Mouse (Mus musculus): ENCODE results near the gene Pxt1.
"Not testable (repeated sequence)": the region's sequence is repeated elsewhere in the genome, so short reads cannot be mapped to it uniquely, and the experiment has no call there.

Pxt1 gene

GRCm38 (mm10) chr17:28943740-28944139 lies at the start of gene Pxt1:
Gene Pxt1, minus strand, starts transcription at chr17:28943840.
- in situ Hi-C loops (cut with MboI, MseI), result no loop called here

DNA sequence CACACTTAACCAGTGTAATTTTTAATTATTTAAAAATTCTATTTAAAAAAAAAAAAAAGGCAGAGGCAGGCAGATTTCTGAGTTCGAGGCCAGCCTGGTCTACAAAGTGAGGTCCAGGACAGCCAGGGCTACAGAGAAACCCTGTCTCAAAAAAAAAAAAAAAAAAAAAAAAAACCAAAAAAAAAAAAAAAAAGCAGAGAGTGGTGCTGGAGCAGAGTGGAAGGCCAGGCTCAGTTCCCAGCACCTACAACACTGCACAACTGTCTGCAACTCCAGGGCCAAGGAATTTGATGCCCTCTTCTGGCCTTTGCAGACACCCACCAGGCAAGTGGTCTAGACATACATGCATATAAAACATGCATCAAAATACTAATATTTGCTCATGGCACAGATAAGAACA lies 49.4 kb upstream of the Pxt1 start:
- in situ Hi-C loops (cut with MboI, MseI), result not testable (repeated sequence)

DNA sequence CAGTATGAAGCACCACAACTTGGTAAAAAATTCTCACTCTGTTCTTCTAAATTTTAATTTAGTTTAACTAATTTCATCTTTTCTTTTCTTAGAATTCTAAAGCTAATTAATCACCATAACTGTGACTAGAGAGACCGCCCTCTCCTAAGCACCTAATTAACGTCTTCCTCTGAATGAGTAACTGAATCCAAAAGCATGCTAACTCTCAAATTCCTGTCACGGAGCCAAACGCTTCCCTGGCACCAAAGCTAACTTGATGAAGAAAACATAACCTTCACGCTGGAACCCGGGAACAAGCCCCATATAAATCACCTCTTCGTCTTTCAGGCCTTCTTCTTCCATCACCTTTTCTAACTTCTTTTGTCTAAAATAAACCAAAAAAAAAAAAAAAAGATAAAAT lies 48.5 kb upstream of the Pxt1 start:
- in situ Hi-C loops (cut with MboI, MseI), result no loop called here

DNA sequence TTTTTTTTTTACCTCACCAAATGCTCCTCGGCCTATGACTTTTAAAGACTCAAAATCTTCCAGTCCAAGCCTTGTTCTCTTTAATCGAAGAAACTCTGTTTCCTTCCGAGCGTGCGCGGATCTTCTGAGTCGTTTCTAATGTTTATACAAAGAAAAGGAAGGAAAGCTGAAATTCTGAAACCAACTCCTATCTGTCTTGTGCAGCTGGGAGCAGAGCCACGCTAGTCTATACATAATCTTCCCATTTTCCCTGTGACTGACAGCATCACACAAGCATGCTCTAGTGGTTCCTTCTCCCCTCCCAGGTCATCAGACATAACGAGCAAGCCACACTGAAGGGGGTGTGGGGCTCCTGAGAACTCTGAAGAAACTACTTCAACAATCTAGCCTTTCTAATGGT lies 47.6 kb upstream of the Pxt1 start:
- in situ Hi-C loops (cut with MboI, MseI), result no loop called here

- in situ Hi-C loops (cut with MboI, MseI), result no loop called here
Observed at GRCm38 (mm10) chr17:28990060-28990459, 46.4 kb upstream of the Pxt1 start.

DNA sequence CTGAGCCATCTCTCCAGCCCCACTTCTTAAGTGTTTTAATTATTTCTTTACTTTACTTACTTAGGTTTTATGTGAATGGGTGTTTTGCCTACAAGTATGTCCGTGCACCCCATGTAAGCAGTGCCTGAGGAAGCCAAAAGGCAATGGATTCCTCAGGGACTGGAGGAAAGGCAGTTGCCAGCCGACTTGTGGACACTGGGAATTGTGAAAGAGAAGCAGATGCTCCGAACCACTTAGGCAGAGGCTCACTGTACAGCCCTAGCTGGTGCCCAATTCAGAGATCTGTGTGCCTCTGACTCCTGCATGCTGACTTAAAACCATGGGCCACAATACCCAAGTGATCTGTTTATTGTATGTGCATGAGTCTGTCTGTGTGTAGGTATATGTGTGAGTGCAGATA lies 45.4 kb upstream of the Pxt1 start:
- in situ Hi-C loops (cut with MboI, MseI), result no loop called here

DNA sequence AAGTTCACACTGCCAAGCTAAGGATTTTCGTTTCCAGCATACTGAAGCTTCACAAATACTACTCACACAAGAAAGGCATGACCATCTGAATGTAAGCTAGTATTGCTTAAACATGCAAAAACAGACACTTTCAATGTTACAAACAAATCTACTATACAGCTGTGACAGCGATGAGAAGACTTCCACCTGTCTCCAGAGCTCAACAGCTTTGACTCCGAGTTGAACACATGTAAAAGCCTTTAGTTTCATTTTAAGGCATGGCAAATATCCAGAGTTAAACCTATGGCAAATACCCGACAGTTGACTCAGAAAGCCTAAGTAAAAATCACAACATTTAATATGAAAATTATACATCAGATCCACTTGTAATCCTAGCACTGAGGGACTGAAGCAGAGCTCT lies 44.7 kb upstream of the Pxt1 start:
- in situ Hi-C loops (cut with MboI, MseI), result no loop called here

DNA sequence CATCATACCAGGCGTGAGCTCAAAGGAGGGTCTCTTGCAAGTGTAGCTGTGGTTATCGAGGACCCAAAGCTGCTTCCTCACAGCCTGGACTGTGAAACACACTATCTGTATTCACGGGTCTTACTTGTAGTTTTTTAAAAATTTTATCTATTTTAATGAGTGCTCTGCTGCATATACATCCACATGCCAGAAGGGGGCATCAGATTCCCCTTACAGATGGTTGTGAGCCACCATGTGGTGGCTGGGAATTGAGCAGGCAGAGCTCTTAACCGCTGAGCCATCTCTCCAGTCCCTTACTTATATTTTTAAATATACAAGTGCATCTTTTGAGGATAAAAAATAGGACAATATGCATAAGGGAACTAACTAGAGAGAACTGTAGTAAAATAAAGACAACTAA lies 44.1 kb upstream of the Pxt1 start:
- in situ Hi-C loops (cut with MboI, MseI), result no loop called here

DNA sequence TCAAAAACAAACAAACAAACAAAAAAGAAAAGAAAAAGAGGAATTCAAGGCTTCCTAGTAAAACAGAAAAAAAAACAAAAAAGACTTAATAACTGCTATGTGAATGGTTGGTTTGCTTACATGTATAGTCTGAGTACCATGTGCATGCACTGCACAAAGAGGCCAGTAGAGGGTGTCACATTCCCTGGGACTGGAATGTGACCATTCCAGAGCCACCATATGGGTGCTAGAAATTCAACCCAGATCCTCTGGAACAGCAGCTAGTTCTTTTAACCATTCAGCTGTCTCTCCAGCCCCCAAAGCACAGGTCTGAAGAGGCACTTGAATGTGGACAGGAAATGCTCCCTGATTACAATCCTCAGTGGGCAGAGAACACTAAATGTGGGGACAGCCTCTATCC lies 43.2 kb upstream of the Pxt1 start:
- in situ Hi-C loops (cut with MboI, MseI), result no loop called here

GRCm38 (mm10) chr17:28984724-28985420 lies 41.2 kb upstream of the Pxt1 start:
- in situ Hi-C loops (cut with MboI, MseI), result no loop called here

- in situ Hi-C loops (cut with MboI, MseI), result no loop called here
Observed at GRCm38 (mm10) chr17:28982591-28982990, 39.0 kb upstream of the Pxt1 start.

- in situ Hi-C loops (cut with MboI, MseI), result no loop called here
Observed at GRCm38 (mm10) chr17:28981081-28981480, 37.4 kb upstream of the Pxt1 start.

DNA sequence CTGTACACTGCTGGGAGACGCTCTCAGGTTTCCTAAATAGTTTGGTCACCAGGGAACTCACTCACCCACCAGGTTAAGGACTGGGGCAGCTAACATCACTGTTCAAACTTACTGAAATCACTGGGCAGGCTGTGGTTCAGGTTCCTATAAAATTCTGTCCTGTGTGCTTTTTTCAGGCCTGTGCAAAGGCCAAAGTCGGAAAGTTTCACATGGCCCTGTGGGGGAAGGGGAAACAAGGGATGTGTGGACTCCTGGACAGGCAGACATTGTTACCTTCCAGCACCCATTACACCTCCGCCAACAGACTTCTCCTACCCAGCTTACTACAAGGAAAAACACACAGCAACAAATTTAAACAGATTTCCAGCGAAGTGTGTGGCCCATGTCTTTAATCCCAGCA lies 35.5 kb upstream of the Pxt1 start:
- in situ Hi-C loops (cut with MboI, MseI), result loop anchor here (10.0 kb wide), 1 partner anchor 346 kb away; no protein-coding TSS in a partner anchor

DNA sequence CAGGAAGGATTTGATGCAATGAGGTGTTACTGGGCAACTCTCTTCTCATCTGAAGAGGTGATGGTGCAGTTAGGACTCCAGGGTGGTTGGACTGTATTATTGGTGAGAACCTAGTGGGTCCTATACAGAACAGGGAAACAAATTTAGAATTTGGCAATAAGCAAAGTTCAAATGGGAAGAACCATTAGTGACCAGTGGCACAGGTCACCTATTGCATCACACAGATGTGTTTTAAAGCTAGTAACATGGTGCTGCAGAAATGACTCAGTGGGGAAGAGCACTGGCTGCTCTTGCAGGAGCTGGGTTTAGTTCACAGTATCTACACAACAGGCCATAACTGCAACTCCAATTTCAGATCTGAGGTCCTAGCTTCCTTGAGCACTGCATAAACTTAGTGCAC lies 26.5 kb upstream of the Pxt1 start:
- in situ Hi-C loops (cut with MboI, MseI), result loop anchor here (10.0 kb wide), 1 partner anchor 355 kb away; no protein-coding TSS in a partner anchor

- in situ Hi-C loops (cut with MboI, MseI), result no loop called here
Observed at GRCm38 (mm10) chr17:28967021-28967610, 23.5 kb upstream of the Pxt1 start.

DNA sequence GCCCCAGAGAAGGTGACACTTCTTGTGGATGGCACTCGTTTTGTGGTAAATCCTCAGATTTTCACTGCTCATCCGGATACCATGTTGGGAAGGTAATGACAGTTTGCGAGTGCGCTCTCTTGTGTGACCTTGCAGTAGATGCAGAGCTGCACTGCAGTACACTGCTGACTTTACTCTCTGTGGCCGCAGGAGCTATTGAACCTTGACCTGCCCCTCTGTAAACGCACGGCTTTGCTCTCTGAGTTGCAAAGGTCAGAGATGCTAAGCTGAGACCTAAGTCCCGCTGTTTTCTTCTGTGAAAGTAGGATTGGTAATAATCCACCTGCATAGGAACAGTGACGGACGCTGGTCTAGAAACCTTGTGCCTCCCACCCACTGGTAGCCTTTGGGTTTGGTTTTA lies 18.0 kb upstream of the Pxt1 start:
- in situ Hi-C loops (cut with MboI, MseI), result no loop called here

DNA sequence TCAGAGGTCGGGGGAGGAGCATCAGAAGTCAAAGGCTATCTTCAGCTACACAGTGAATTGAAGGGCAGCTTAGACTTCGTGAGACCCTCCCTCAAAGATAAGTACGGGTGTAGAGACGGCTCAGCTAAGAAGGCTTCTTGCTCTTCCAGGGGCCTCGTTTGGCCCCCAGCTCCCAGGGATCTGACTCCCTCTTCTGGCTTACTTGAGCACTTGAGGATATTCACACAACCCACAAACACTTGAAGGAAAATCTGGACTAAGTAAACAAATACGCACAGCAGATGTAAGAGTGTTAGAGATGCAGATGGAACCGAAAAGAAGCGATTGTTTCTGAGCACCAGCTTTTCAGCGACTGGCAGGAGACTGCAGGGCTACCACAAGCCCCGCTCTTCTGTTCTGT lies 17.0 kb upstream of the Pxt1 start:
- in situ Hi-C loops (cut with MboI, MseI), result no loop called here

DNA sequence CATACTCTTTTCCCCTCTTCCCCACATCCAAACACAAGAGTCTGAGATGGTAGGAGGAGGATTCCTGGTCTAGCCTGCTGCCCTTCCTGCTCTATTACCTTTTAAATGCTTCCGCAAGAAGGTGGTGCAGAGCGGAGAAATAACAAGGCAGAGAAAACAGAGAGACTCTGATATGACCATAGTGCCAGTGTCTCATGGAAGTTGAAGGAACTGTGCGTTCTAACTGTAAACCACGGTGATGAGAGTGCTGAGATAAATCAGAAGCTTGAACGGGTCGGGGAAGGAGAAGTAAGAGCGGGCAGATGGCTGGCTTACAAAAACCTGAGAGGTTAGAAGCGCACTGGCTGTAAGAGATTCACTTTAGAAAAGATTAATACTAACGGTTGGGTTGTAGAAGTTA lies 10.8 kb upstream of the Pxt1 start:
- in situ Hi-C loops (cut with MboI, MseI), result loop anchor here (10.0 kb wide), 1 partner anchor 1420 kb away; no protein-coding TSS in a partner anchor

DNA sequence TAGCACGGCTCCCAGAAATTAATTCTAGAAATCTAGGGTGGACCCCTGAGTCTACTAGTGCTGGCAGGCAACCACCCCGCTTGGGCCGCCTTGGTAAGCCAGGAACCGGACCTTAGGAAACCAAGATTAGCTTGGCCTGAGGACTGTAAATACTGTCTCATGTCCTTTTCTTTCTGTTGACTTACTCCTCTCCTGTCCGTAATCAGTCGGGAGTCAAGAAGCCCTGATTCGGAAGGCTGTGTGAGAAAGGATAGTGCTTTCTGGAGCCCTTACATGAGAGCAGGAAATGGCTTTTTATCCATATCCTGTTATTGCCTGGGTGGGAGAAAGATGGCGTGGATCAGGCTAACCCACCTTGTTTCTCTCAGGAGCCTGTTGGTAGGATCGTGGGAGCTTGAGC lies 9.6 kb upstream of the Pxt1 start:
- in situ Hi-C loops (cut with MboI, MseI), result loop anchor here (10.0 kb wide), 1 partner anchor 1418 kb away; no protein-coding TSS in a partner anchor

DNA sequence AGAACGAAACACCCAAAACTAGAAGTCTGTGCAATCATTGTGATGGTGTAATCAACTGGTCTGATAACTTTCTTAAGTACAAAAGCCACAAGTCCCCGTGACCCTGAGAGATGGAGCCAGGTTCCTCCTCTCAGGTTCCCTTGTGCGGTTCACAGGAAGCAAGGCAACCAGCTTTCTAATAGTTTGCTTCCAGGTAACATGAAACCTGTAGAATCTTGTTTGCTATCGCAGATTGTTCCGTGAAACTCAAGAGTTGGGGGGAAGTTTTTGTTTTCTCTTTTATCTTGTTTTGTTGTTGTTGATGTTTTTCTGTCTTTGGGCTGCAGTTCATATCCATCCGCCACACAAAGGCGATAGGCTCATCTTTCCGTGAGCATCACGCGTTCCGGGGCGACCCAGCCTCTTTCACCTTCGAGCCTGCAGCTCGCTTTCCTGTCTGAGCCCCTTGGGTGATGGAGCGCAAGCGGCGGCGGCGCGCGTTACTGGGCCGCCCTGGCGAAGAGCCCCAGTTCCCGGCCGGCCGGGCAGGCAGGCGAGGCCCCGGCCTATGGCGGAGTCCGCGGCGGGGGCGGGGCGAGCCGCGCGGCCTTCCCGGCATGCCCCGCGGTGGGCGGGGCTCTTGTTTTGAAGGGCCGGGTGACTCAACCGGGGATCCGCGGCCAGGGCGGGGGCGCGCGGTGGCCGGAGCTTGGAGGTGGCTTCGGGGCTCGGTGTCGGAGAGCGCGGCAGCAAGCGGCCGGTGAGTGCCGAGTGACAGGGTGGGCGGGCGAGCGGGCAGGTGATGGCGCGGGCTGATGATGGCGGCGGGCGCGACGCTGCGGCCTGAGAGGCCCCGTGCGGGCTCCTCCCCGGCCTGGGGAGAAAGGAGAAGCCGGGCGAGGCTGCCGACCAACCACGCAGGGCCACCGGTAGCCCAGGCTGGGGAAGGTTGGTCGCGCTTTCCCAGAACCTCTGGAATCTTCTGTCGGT lies 8.5 kb upstream of the Pxt1 start, which contains the start of gene Kctd20:
TSS of gene Kctd20 (plus strand) at position 120 of the 969 bp plus-strand sequence.
- in situ Hi-C loops (cut with MboI, MseI), result loop anchor here (10.0 kb wide), 1 partner anchor 1417 kb away; no protein-coding TSS in a partner anchor

DNA sequence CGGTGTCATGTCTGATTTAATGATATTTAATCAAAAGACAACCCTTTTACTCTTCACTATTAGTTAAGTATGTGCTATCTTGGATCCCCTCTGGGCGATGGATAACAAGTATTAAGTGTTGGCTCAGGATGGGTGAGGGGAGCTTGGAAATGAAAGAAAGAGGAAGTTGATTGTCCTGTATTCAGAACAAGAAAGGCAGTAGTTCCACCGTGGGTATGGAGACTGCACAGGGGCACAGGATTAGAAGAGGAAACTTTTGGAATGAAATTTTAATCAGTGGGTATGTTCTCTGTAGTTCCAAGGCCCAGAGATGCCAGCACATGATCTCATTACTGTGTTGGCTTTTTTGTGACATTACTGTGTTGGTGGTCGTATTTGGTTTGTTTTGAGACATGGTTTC lies 7.1 kb upstream of the Pxt1 start:
- in situ Hi-C loops (cut with MboI, MseI), result loop anchor here (10.0 kb wide), 1 partner anchor 1416 kb away; no protein-coding TSS in a partner anchor

DNA sequence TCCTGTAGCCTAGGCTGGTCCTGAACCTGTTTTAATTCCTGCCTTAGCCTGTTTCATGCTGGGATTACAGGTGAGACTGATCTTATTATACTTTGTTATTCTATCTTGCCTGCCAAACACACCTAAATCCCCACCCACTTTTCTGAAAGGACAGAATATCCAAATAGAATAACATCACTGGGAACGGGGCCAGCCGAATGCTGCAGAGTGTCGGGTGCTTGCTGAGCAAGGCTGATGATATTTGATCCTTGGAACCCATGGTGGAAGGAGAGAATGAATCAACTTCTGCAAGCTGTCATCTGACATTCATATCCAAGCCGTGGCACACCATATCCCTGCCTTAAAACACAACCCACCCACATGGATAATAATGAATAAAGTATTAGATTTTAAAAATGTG lies 5.0 kb upstream of the Pxt1 start:
- in situ Hi-C loops (cut with MboI, MseI), result no loop called here

Measured in T-helper 1 cell (primary cell).